Mouse (Mus musculus): ENCODE data around the gene Fez2.

The Fez2 gene

DNA sequence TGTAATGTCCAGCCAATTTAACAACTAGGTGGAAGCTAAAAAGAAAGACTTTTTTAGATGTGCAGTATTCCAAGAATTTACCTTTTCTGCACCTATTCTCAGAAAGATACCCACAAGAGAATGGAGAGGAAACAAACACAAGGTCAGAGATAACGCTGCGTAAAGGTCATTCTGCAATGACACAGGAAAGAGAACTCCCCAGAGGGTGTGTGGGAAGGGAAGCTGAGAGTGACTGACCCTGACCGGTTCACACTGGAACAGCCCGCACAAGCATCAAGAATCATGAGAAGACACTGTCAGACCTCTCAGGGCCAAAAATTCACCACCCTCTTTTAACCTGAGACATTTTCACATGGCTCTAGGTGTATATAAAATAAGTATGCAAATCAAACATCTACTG, 10.4 kb downstream of the Fez2 start:
- DNase-seq, result peak; percentile 68

DNA sequence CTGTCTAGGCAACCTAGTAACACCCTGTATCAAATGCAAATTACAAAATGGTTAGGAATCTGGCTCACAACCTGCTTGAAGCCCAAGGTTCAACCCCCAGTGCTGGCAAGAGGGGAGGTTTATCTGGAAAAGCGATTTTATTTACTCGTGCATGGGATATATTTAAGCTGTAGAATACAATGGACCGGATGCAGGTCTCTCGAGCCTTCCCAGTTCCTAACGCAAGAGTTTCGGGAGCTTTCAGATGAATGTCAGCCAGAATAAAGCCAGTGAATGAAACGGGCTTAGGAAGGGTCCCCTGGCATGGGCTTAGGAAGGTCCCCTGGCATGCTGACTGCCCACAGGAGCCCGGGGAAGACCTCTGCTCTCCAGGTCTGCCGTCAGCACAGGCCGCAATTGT, 11.1 kb downstream of the Fez2 start:
- no peak for DNase-seq

DNA sequence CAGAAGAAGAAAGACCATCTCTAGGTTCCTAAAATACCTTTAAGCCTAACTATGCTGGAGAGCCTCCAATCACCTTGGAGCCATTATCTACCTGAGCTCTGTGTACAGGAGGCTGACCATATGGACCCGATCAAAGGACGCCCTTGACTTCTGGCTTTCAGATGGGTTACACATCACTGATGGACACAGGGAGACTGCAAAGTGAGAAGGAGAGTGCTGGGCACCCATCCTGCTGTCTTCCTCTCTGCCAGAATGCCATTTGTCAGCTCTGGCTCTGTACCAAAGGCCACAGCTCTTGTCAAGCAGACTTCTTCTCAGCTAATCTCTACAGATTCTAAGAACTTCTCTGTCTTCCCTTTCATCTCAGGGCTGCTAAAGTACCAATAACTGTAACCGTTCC, 12.6 kb downstream of the Fez2 start:
- DNase-seq, result no peak

DNA sequence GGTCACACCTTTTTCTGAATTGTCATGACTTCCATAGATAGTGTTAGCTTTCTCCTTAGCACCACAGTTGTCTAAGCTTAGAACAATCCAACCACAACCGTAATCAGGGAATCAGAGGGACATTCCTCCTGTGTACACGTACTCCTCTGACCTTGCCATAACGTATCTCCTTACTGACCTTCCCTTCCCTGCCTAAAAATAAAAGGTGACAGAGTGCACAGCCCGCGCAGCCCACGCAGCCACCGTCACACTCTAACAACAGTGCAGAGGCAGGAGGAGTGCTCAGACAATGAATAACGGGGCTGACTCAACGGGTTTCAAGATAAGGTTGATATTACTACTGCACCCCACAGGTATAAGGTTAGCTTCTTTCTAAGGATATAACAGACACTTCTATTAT, 14.1 kb downstream of the Fez2 start:
- DNase-seq, result no peak

DNA sequence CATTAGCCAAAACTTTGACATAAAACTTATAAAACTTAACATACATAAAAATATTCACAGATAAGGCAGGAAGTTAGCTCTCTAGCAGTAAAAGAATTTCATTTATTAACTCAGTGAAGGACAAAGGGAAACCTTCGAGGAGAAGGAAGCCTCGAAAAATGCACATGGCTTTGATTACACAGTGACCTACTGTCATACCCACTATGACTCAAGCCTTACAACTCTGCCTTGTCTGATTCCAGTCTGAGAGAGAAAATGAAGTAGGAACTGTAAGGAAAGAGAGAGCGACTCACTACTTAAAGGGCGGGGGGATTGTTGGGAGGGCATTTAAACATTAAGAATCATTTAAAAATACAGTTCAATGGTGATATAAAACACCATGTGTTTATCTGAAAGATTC, 14.7 kb downstream of the Fez2 start:
- DNase-seq, result no peak

DNA sequence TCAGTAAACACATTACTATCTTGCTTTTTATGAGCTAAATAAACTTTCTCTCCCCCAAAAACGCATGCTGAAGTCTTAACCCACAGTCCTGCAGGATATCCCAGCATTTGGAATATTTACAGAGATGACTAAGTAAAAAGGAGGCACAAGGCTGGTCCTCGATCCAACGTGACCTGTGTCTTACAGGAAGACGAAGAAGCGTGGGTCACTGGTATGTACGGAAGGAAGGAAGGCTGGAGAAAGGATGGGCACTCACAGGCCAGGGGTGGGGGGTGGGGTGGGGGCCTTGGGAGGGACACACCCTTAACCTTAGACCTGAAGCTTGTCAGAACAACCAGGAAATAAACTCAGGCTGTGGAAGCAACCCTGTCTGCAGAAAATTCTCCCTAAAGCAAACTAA, 15.8 kb downstream of the Fez2 start:
- peak; percentile 45 for DNase-seq

DNA sequence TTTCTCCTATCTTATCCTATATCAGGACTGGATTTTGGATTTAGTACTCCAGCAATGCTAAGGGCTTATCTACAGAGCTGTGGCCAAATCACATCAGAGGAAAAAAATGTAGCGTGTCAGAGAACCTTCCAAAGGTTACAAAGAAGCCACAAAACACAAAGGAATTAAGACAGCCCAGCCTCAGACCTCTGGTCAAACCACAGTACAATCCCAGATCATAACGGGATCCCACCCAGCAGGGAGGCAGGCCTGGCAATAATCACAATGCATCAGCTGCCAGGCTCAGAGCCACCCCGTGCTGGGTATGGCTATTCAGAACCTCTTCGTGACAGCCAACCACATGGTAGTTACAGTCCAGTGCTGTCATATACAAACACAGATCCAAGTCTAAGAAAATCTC, 16.2 kb downstream of the Fez2 start:
- DNase-seq, result no peak

DNA sequence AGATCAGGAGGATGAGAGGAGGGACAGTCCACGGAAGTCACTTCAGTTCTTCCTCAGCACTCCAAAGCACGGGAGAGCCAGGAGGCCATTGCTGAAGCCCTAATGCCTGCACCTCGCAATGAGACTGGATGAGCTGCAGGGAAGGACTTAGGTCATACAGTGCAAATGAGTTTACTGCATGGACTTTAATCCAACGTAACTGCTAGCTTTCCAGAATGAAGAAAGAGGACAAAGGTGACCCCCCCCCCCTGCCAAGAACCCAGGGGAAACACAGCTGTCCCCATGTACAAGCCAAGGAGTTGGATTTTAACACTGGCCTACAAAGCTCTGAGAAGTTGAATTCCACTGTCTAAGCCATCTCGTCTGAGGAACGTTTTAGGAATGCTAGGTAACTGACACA, 16.6 kb downstream of the Fez2 start:
- peak; percentile 67 for DNase-seq

DNA sequence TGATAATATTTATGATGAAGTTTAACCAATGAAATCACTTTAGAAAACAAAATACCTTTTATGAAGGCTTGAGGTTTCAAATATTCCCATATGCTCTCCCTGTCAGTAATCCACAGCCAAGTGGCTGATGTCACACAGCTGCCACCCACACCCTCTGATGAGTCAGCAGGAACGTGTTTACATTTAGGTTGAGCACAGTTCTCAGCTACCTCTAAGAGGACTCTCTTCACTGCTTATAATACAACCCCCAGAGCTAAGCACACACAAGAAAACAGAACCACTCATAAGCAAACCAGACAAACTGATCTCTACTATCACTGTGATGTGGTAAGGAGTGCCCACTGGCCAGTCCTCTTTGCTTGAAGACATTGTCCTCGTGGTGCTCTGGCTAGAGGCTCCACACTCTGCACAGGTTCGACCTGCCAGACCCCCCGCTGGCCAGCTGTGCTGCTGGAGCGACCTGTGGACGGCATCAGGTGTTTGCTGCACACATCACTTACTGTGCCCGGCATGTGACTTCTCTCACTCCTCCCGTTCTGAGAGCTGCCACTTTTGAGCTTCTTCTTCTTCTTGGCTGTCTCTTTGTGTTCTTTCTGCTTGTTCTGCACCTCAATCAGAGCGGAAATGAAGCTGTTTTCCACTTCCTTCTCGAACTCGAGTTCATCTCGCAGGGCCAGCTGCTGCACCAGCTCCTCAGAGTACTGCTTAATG, 17.7 kb downstream of the Fez2 start:
- peak; percentile 52 for DNase-seq

DNA sequence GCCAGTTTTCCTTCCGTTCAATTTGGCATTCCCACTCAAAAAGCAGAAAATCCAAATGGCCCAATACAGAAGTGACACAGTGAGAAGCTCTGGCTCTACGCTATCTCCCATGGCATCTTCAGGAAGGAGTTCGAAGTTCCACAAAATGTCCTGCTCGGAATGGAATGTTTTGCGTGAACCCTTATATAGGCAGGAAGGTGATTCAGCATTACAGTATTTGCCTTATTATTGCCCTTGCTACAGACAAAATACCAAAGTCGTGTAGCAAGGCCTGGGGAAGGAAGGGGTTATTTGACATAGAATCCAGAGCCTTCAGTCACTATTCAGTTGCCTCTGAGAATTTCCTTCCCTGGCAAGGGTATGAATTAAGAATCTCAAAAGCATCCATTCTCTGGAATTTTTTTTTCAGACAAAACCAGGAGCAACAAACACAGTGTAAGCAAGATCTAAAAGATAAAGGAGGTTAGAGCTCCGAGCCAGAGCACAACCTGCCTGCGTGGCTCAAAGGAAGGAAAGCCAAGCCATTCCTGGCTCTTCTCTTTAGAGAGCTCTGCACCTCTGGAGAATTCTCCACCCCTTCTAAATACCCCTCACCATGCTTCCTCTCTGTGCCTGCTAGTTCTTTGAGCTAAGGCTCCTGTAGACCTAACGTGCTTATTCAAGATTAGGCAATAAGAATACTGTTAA, 25.4 kb downstream of the Fez2 start:
- no peak for DNase-seq

DNA sequence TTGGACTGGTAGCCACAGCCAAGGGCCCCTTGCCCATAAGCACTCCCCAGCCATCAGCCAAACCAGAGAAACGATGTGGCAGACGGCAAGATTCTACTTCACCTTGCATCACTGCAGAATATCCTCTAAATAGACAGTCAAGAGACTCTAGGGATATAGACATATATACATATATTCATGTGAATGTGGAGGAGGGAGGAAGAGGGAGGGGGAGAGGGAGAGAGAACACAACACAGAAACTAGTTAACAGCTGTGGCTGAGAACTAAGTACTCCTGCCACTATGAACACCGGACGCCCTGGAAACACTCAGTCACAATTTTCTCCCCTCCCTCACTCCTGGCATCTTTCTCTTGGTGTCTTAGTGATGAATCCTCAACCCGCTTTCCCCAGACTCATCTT, 28.4 kb downstream of the Fez2 start:
- DNase-seq, result no peak

DNA sequence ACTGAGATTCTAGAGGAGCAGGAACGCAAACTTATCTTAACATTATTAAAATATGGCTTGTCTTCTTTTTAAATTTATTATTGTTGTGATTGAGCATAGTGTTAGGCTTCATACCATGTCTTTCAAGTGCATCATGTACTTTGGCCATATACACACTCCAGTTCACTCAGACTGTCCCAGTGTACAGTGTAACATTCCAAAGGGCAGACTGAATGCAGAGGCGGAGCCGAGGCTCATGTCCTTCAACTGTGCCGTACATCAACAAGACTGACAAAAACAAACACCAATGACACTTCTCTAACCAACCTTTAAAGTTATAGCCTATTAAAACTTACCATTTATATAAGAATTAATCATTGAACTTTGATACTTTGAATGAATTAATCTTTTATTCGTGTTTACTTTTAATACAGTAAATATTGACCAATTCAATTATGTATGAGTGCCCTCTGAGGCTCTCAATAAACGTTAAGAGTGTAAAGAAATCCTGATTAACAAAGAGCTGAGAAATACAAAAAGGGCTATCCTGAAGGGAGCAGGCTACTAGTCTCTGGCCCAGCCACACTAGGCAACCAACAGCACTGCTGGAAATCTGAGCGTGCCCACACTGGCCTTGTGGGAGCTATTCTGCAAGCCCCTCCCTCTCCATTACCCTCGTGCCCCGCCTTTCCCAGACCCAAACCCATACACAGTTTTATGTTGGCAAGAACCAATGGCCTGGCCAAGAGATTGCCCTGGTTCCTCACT, 29.7 kb downstream of the Fez2 start:
- peak; percentile 62 for DNase-seq

DNA sequence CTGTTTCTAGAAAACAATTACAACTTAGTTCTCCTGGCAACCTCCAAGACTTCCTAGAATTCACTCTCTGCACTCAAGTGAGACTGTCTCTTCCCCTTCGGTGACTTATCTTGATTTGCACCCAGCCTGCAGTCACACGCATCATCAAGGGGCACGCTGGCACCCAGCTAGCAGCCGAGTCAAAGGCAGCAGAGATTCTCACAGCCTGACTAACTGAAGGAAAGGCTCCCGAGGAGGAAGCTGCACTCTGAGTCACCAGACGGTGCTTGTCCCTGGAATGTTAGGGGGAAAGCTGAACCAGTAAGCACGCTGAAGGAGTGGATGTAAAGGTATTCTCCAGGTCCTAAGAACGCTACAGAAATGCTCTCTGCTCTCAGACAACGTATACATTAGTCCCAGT, 30.3 kb downstream of the Fez2 start:
- no peak for DNase-seq

DNA sequence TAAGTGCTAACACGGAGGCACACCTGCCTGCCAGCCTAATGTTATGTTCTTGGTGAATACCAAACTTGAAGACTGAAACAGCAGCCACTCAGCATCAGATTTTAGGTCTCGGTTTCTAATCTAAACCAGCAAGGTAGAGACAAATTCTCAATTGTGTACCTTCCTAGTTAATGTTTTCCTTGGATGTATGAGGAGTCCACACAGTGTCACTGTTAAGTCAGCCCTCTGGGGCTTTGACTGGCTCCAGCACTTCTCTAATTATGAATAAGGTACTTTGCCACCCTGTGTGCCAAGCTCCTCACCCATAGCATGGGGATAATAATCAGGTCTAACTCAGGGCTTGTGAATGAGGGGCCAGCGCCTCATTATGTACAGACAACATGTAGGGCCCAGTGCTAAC, 35.6 kb downstream of the Fez2 start:
- DNase-seq, result no peak

DNA sequence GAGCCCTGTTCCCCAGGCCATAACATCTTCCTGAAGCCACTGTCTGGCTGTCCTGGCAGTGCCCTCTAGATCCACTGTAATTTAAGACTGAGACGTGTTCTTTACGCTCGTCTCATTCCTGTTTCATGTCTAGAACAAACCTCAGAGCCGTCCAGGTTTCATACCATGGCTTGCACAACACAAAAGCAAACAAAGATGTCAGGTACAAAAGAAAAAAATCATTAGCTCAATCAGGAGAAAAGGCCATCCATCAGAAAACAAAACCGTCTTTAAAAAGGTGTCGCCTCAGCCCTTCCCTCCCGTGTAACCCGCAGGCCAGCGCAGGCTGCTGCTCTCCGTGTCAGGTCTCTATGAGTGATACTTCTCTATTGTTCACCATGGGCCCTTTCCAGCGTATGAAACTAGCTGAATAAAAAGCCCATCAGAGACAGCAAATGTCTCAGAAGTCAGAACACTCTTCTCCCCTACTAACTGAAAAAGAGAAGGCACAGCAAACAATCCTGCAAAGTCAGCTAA, 38.2 kb downstream of the Fez2 start:
- DNase-seq, result no peak

DNA sequence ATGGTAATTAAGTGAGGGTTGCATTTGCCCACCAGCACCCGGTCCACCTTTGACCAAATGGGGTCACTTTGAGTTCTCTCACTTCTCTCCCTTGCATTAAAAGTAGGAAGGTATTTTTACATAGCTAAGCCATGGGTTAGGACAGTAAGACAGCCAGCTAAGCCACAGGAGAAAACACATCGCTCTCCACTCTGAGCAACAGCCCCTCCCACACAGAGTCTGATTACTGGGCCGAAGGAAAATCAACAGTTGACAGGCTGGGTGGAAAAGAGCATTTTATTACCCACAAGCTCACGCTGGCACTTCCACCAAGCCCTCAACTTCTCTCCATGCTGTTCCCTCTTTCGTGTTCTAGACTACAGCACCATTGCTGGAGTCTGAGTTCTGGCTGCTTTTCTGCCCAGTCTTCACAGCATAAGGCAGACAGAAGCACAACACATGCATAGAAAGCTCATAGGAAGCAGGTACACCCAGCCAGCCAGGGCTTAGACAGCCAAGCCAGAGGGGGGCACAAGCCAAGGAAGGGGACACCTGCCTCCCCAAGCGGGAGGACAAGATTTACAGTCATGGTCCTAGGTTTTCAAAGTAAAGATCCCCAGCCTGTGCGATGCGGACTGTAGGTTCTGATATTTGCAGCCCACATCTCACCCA, 38.7 kb downstream of the Fez2 start:
- no peak for DNase-seq

DNA sequence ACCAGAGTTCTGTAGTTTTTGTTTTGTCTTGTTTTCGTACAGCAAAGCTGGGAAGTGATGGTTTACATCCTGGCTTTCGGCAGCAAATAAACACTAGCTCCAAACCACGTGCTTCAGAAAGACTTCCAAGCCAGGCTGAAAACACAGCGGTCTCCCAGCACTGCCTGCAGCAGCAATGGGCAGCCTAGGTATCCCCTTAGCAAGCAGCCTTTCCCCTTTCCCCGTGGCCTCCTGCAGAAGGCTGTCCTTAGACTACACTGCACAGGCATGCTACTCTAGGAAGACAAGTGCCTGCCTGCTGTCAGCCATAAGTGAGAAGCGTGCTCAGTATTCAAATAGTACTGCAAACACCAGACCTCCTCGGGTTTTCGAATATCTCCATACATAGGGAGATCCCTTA, 41.4 kb downstream of the Fez2 start:
- no peak for DNase-seq

DNA sequence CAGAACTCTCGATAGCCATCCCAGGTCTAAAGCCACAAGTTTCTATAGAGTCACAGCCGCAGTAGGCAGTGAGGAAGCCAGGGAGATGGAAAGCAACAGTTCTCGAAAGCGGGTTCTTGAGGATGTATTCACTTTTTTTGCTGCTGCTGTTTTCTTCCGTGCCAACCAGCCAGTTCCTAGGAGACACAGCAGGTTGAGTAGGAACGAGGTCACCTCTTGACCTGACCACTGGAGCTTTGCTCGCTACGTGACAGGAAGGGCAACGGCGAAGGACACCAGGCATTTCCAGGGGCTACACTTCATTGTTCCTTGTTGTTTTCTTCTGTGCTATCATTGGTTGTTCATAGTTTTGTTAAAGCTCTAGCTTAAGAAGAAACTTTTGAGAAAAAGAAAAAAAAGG, 43.2 kb downstream of the Fez2 start:
- no peak for DNase-seq

DNA sequence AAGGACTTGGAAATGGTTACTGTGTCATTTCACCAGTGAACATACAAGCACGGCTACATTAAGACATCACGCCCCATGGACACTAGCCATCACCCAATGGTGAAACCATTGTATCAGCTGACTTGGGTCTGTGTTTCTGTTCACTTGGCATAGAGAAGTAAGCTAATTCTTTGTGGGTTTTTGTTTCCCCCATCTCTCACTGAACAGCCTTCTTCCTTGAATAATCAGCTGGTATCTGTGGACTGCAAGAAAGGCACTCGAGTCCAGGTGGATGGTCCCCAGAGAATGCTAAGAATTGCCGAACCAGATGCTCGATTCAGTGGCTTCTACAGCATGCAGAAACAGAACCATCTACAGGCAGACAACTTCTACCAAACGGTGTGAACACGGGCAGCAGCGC, 44.1 kb downstream of the Fez2 start:
- no peak for DNase-seq

DNA sequence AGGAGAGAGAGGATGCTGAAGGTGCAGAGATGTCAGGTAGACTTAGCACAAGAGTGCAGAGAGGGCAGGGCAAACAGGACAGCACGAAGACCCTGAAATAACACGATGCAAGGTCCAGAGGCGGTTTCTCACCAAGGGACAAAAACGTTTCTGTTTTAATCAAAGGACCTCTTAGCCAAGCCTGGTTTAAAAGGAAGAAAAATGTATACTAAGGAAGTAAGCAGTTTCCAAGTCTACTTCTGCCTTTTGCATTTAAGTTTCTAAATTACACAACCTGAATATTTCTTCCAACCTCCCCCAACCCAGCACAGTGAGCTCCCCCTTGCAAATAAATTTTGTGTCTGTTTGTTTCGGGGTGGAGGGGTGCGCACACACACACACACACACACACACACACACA, 44.8 kb downstream of the Fez2 start:
- DNase-seq, result no peak

DNA sequence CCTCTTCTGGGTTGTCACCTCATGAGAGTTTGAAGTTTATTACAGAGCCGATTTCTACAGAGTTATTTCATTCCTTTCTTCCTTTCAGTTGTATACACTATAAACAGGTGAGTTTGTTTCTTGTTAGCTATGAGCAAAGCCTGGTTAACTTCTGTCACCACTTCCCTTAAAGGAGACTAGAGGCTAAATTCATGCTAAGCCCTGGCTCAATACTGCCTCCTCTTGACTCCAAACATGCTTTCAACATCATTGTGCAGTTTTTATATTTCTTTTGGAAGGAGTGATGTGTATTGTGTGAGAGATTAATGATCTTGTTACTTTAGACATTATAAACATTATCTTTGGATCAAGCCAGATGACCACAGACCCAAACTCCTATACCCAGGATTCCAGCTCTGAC, 47.5 kb downstream of the Fez2 start:
- DNase-seq, result no peak

DNA sequence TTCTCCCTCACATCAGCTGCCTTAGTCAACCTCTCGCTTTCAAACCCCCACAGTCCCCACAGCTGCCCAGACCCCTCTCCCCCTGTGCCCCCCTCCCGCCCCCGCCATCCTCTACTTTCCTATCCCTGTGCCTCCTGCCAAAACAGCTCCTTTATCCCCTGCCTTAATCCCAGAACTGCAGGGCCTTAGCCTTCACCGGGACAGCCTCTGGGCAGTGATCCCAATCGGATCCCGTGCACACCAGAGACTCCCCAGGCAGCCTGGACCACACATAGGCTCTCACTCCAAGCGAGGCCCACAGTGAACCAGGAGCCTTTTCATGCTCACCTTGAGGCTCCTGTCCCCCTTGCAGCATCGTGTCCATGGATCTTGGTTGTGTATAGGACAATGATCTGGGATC, 49.5 kb downstream of the Fez2 start:
- no peak for DNase-seq

DNA sequence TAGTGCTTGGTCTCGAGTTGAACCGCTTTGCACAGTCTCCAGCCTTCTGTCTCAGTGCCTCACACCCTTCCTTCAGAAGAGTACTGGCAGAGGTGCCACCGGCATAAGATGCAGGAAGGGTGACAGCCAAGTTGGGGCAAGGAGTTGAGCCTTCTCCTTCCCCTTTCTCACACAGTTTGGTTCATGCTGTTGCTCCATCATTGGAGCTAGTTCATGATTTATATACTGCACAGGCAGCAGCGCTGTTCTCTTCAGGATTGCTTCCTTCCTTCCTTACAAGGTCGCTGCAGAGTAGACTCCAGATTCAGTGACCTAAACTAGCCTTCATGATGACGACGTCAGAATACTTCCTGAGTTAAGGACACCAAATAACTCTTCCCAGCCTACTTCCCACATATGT, 51.9 kb downstream of the Fez2 start:
- DNase-seq, result no peak

Measured in kidney, adult 9 months (tissue).